Mouse (Mus musculus) limb, embryonic 13.5 days (tissue): ENCODE measurements around the gene Sspn. TPM values are rescaled to one million over a fixed set of nuclear protein-coding genes. Genes with fewer than 3 reads are reported as not detected.
A peak's percentile ranks its signal among the peaks of the same experiment; 100 is the strongest.

Experiments used
- ATAC-seq: fragments of 200-750 bp; cut with Nextera tagmentation; 2 replicates; pipeline ENCODE4 v1.8.0; 2017; ENCODE audit warnings: low read depth, moderate number of reproducible peaks, moderate TSS enrichment; ENCODE audit not compliant: low FRiP score
- H3K27ac ChIP-seq: fragments of 300-500 bp; sonication (generic); 2 replicates; pipeline ENCODE4 v1.5.1; 2015; ENCODE audit warnings: inconsistent platforms, mild to moderate bottlenecking, moderate library complexity
- H3K27me3 ChIP-seq: fragments of 300-500 bp; sonication (generic); 2 replicates; pipeline ENCODE4 v1.6.1; 2015; ENCODE audit warnings: mild to moderate bottlenecking, inconsistent platforms
- H3K36me3 ChIP-seq: fragments of 300-500 bp; sonication (generic); 2 replicates; pipeline ENCODE4 v1.6.1; 2015; ENCODE audit warnings: inconsistent platforms, mild to moderate bottlenecking, moderate library complexity
- H3K4me1 ChIP-seq: fragments of 300-500 bp; sonication (generic); 2 replicates; pipeline ENCODE4 v1.6.1; 2015; ENCODE audit warnings: inconsistent platforms
- H3K4me2 ChIP-seq: fragments of 300-500 bp; sonication (generic); replicated peaks from 2 replicates; pipeline ENCODE4 v1.6.1; 2015; ENCODE audit warnings: inconsistent platforms, mild to moderate bottlenecking, moderate library complexity
- H3K4me3 ChIP-seq: fragments of 300-500 bp; sonication (generic); 2 replicates; pipeline ENCODE4 v1.5.1; 2015; ENCODE audit warnings: moderate library complexity, mild to moderate bottlenecking, inconsistent platforms
- H3K9ac ChIP-seq: fragments of 300-500 bp; sonication (generic); 2 replicates; pipeline ENCODE4 v1.6.1; 2015; ENCODE audit warnings: mild to moderate bottlenecking, inconsistent platforms
- H3K9me3 ChIP-seq: fragments of 300-500 bp; sonication (generic); 2 replicates; pipeline ENCODE4 v1.6.1; 2016; ENCODE audit warnings: inconsistent platforms
- WGBS: fragments of 180-500 bp; shearing (Covaris S2); methylation state at CpG from one replicate; pipeline ENCODE4 v1.1.7; 2015; 5-methylcytosine and 5-hydroxymethylcytosine counted together
- polyA plus RNA-seq: library from polyadenylated mRNA; unstranded; fragments of >200 nt; fragmentation: Nextera tagmentation; extraction: Ambion mirVana; gene quantifications from 2 replicates; pipeline ENCODE4 v1.2.1, GENCODE M21; 2015

The Sspn gene
- polyA plus RNA-seq, 1 experiment from 2014 or later = 16.4 TPM

DNA sequence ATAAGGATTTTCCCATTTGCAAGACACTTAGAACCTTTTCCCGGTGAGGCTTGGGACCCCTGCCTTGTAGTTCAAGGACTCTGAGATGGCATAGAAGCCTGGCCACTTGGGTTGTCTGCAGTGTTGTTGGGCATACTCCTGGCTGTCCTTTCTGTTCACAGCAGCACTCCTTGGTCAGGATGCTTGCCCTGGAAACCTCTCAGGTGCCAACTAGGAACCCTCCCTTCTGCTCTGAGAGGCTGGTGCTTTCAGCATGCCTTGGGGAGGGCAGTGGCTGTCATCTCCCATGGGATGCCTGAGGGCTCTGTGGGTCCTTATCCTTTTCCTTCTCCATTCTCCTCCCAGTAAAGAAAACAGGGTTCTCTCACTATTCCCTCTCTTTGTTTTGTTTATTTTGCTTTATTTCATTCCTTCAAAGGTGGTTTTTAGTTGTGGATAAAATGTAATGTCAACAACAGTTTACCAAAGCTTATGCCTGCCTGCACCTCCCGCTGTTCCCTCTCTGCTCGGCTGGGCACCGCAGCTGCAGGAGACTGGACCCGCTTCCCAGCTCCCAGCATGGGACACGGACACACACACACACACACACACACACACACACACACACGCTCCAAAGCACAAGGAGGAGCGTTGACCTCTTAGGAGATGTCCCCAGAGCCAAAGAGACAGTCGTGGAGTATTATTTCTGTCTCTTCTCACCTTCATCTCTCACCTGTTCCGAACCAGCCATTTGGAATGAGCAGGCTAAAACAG, 77.9 kb downstream of the Sspn start:
- peaks cover 43% of the 10 kb centered on the region for H3K4me1 ChIP-seq
- no peak for ATAC-seq
- H3K36me3 ChIP-seq = no peaks in the 10 kb centered on the region
- H3K9me3 ChIP-seq = no peaks in the 10 kb centered on the region
- H3K27ac ChIP-seq = no peak overlapping the region
- no peak overlapping the region for H3K4me3 ChIP-seq
- H3K27me3 ChIP-seq = no peaks in the 10 kb centered on the region
- H3K4me2 ChIP-seq = no peak overlapping the region
- 81% methylated on average over 10 of the region's 10 CpGs for WGBS
- no peak overlapping the region for H3K9ac ChIP-seq

DNA sequence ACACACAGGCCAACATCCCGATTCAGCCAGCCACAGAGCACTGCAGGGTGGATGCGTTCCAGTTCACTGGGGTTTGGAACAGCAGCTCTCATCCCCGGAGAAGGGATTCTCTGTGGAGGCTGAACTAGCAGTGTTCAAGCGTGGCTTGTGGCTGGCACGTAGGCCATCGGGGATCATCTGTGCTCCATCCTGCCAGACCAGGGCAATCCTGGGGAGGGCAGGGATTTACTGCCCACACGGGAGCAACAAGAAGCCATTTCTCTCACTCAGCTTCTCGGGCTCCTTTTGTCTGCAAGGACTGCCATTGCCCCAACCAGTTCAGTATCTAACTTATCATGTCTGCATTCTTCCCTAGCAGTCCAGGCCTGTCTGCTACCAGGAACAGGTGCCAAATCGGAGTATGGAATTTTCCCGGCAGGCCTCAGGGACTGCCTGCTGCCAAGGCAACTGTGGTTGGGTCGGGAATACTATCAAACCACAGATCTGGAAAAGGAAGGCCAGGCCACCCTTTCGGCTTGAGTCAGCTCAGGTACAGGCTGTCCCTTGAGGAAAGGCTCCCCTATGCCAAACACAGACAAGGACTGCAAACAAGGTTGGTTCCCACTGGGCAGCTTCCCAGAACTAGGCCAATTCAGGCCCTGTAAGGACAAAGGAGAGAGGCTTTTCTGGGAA, 78.8 kb downstream of the Sspn start:
- H3K36me3 ChIP-seq = no peaks in the 10 kb centered on the region
- H3K27ac ChIP-seq = no peak overlapping the region
- H3K4me3 ChIP-seq = no peak overlapping the region
- H3K27me3 ChIP-seq = no peaks in the 10 kb centered on the region
- 64% methylated on average over 12 of the region's 12 CpGs for WGBS
- H3K9ac ChIP-seq = no peak overlapping the region
- H3K4me2 ChIP-seq = no peak overlapping the region
- no peaks in the 10 kb centered on the region for H3K9me3 ChIP-seq
- ATAC-seq = peak; percentile 41; the same call in 1 of the 2 replicates
- H3K4me1 ChIP-seq = peaks cover 43% of the 10 kb centered on the region

DNA sequence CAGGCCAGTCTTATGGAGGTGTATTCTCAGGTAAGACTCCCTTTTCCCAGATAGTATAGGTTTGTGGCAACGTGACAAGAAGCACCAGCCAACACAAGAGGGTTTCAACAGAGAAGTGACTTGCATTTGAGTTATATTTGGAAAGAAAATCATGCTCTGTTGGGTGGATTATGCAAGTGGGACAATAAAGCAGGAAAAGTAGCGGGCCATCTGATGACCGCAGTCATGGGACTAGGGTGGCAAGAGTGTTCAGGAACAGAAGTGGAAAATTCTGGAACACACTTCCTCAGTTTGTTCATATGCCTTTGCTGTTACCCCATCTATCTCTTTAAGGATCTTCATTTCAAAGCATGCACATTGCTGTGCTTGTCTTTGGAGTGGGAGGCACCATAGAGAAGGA, 82.9 kb downstream of the Sspn start:
- ATAC-seq = no peak
- H3K9ac ChIP-seq = no peak overlapping the region
- WGBS = 97% methylated on average over 3 of the region's 3 CpGs

More for the DNA sequence above, 82.9 kb downstream of the Sspn start:
- peaks cover 21% of the 10 kb centered on the region for H3K4me1 ChIP-seq
- no peaks in the 10 kb centered on the region for H3K9me3 ChIP-seq
- H3K27ac ChIP-seq = no peak overlapping the region
- no peak overlapping the region for H3K4me2 ChIP-seq
- no peak overlapping the region for H3K4me3 ChIP-seq
- no peaks in the 10 kb centered on the region for H3K27me3 ChIP-seq
- no peaks in the 10 kb centered on the region for H3K36me3 ChIP-seq

Other genes with a start within 250 kb of the Sspn start
- 13.2 and 14.0 TPM in 2 replicates for gene Rassf8, start 184.9 kb upstream of the Sspn start, polyA plus RNA-seq
- gene Bhlhe41, start 66.1 kb upstream of the Sspn start, polyA plus RNA-seq = 2.7 and 2.9 TPM in 2 replicates